Mouse (Mus musculus) C2C12 (cell line): ENCODE results near the gene Cbll1.

ENCODE experiments used
- CEBPB ChIP-seq: IDR thresholded peaks from one replicate; pipeline ENCODE4 v1.6.1; 2011; ENCODE audit warnings: low read depth, mild to moderate bottlenecking, control low read depth, moderate library complexity
- CTCF ChIP-seq: IDR thresholded peaks from one replicate; pipeline ENCODE4 v1.5.1; 2011; ENCODE audit not compliant: control insufficient read depth, insufficient read depth, insufficient read length
- MAX ChIP-seq: IDR thresholded peaks from one replicate; pipeline ENCODE4 v1.6.1; 2011; ENCODE audit warnings: mild to moderate bottlenecking, control low read depth
- MYOD1 ChIP-seq: IDR thresholded peaks from one replicate; pipeline ENCODE4 v1.6.1; 2011; ENCODE audit warnings: low read depth; ENCODE audit not compliant: control insufficient read depth, insufficient read length

DNA sequence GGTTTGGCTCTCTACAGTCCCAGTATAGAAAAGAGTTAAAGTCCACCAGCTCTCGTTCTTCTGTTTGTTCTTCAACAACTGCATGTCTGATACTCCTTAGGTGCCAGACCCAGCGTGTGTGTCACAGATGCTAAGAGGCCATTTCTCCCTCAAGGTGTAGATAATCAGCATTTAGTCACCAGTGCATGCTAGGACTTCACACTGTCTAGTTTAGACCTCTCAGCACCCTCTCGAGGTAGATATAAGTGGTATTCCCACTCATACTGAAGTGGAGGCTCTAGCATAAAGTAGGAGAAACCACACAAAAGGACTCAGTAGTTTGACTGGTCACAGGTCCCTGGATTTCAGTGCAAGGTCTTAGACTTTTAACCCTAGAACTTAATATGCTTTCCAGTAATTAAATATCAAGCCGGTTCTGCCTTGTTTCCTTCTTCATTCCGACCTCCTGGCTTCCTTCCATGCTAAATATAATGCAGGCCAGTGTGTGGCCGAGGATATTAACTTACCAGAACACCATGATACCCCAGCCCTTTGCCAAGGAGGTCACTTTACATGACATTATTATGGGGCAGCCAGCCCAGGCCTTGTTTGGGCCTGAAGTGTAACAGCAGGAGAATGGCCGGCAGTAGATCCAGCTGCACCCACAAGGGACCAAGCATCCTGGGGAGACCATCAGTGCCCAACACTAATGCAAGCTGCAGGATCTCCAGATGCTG is 38.3 kb upstream of the Cbll1 start:
- TF ChIP-seq CTCF, result no peak
- TF ChIP-seq MAX, result no peak
- no peak for TF ChIP-seq MYOD1
- no peak for TF ChIP-seq CEBPB
